ENCODE assay signal across 9 mouse cellular contexts in the genomic region with DNA sequence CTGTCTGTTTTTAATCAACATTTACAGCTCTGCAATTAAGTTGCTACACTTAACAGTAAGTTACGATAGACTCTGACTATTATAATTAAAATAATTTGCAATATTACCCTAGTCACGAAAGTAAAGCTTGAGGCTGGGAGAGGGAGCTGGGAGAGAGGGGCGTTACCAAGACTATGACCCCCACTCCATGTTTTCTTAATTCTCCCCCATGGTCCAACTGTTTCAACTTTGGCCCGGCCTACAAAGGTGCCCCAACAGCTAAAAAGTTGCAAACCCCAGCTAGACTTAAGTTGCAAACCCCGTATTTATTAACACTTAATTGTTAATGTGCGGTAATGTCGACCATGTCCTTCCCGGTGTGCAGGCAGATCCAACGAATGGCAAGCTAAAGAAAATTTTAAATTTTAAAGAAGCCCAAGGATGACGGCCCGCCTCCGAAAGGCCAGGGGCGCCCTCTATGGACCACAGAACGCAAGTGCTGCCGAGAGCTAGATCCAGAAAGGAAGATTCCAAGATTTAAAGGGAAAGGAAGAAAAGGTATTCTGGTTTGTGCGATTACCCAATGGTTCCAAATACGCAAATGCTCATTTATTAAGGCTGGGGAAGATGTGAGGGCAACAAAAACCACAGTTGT. TPM values are rescaled to one million over a fixed set of nuclear protein-coding genes. Genes with fewer than 3 reads are reported as not detected.
DNase-seq lines count a peak whose midpoint lies in the region; ATAC-seq and TF ChIP-seq lines count a peak whose summit lies in the region.
"Had no signal": no experiment of that assay in that cellular context is flagged by ENCODE, and none has a peak within 500 bp of the region (broad histone marks: within the 10 kb centered on the region; RNA-seq: fewer than 3 reads in every experiment).

No protein-coding gene starts in this region.

- ATAC-seq in CD4-positive, CD25-positive, alpha-beta regulatory T cell, adult 4 months, result no peak
- ATAC-seq in liver, embryonic 12.5 days, result no peak
- peak; percentile 57; the same call in 1 of the 2 replicates for ATAC-seq in limb, embryonic 12.5 days (ENCODE audit: insufficient number of reproducible peaks, insufficient read depth, low FRiP score, low TSS enrichment, low read depth)

- 31% methylated on average over 17 of the region's 17 CpGs for WGBS in liver, adult 2 months
- WGBS in liver, embryonic 12.5 days (ENCODE audit: insufficient replicate concordance), result 26% methylated on average over 17 of the region's 17 CpGs
- 30% methylated on average over 17 of the region's 17 CpGs for WGBS in bone marrow, adult 2 months
- WGBS in limb, embryonic 12.5 days, result 21% methylated on average over 17 of the region's 17 CpGs
- 33% methylated on average over 17 of the region's 17 CpGs for WGBS in small intestine, adult 2 months

- H3K4me2 ChIP-seq in liver, embryonic 12.5 days, result no peak overlapping the region
- peak overlapping the region; percentile 26; the same call in 1 of the 2 replicates for H3K4me2 ChIP-seq in limb, embryonic 12.5 days

- TF ChIP-seq POLR2A in liver, adult 2 months (IDR thresholded peaks at IDR 0.05; ENCODE audit: extremely low read depth, insufficient read depth, low read length), result no peak
- no peak for TF ChIP-seq POLR2A in bone marrow, adult 2 months (IDR thresholded peaks at IDR 0.05; ENCODE audit: borderline replicate concordance, control insufficient read depth, low read depth, low read length)
- no peak for TF ChIP-seq POLR2A in small intestine, adult 2 months (IDR thresholded peaks at IDR 0.05; ENCODE audit: low read depth, low read length)

- H3K9ac ChIP-seq in liver, adult 2 months (ENCODE audit: low read depth, low read length), result no peak overlapping the region
- H3K9ac ChIP-seq in liver, embryonic 12.5 days, result no peak overlapping the region
- no peak overlapping the region for H3K9ac ChIP-seq in limb, embryonic 12.5 days (replicated peaks)

- no peak overlapping the region for H3K4me3 ChIP-seq in liver, adult 2 months (ENCODE audit: insufficient read depth, low read depth, low read length)
- no peak overlapping the region for H3K4me3 ChIP-seq in liver, embryonic 12.5 days
- no peak overlapping the region for H3K4me3 ChIP-seq in bone marrow, adult 2 months (replicated peaks; ENCODE audit: control insufficient read depth, low read depth, low read length)
- no peak overlapping the region for H3K4me3 ChIP-seq in limb, embryonic 12.5 days (replicated peaks)
- H3K4me3 ChIP-seq in small intestine, adult 2 months (ENCODE audit: low read depth, low read length), result no peak overlapping the region

- no peaks in the 10 kb centered on the region for H3K79me2 ChIP-seq in liver, adult 2 months (ENCODE audit: control insufficient read depth, insufficient read depth, low read length)

- H3K27ac ChIP-seq in liver, adult 2 months (replicated peaks; ENCODE audit: insufficient read depth, low read depth, low read length), result no peak overlapping the region
- H3K27ac ChIP-seq in liver, embryonic 12.5 days, result no peak overlapping the region
- H3K27ac ChIP-seq in bone marrow, adult 2 months (ENCODE audit: control insufficient read depth, insufficient read depth, low read depth, low read length, poor library complexity), result no peak overlapping the region
- no peak overlapping the region for H3K27ac ChIP-seq in limb, embryonic 12.5 days
- H3K27ac ChIP-seq in small intestine, adult 2 months (ENCODE audit: insufficient read depth, low read depth, low read length), result no peak overlapping the region

- H3K9me3 ChIP-seq in liver, embryonic 12.5 days (replicated peaks), result no peaks in the 10 kb centered on the region
- H3K9me3 ChIP-seq in limb, embryonic 12.5 days, result no peaks in the 10 kb centered on the region

- peak; percentile 45 for DNase-seq in CD4-positive, CD25-positive, alpha-beta regulatory T cell, adult 2 months (ENCODE audit: low read depth, low spot score)
- DNase-seq in liver, adult 2 months (ENCODE audit: extremely low read depth, low read depth, low spot score), result no peak
- DNase-seq in gastrocnemius, postnatal 36 days, result peak; percentile 48 to 53

- H3K4me1 ChIP-seq in liver, adult 2 months (ENCODE audit: control insufficient read depth, insufficient read depth, low read length), result no peaks in the 10 kb centered on the region
- 0 out of 2 replicates have a peak, but pooled peaks cover under 1% of the 10 kb centered on the region for H3K4me1 ChIP-seq in liver, embryonic 12.5 days
- no peaks in the 10 kb centered on the region; the same call in 1 of the 2 replicates for H3K4me1 ChIP-seq in bone marrow, adult 2 months (ENCODE audit: control insufficient read depth, insufficient read depth, low read length)
- H3K4me1 ChIP-seq in limb, embryonic 12.5 days (replicated peaks), result peaks cover 1% of the 10 kb centered on the region; the same call in 1 of the 2 replicates
- H3K4me1 ChIP-seq in small intestine, adult 2 months (ENCODE audit: control insufficient read depth, insufficient read depth, insufficient read length, low read length), result 0 out of 2 replicates have a peak, but pooled peaks cover under 1% of the 10 kb centered on the region

- no peaks in the 10 kb centered on the region for H3K27me3 ChIP-seq in liver, adult 2 months (ENCODE audit: control insufficient read depth, insufficient read depth, low read length)
- H3K27me3 ChIP-seq in liver, embryonic 12.5 days (replicated peaks), result peaks cover 20% of the 10 kb centered on the region
- H3K27me3 ChIP-seq in limb, embryonic 12.5 days, result peaks cover 20% of the 10 kb centered on the region
- no peaks in the 10 kb centered on the region for H3K27me3 ChIP-seq in small intestine, adult 2 months (ENCODE audit: control insufficient read depth, insufficient read depth, low read length)

- intact Hi-C loops in gastrocnemius, postnatal 36 days (cut with DNase I), result loop anchor here (2.0 to 5.0 kb wide), 2 partner anchors 227 to 379 kb away; no protein-coding TSS in a partner anchor

- no peaks in the 10 kb centered on the region for H3K36me3 ChIP-seq in liver, adult 2 months (ENCODE audit: control insufficient read depth, insufficient read depth, low read length)
- H3K36me3 ChIP-seq in liver, embryonic 12.5 days, result no peaks in the 10 kb centered on the region
- H3K36me3 ChIP-seq in limb, embryonic 12.5 days, result no peaks in the 10 kb centered on the region
- no peaks in the 10 kb centered on the region for H3K36me3 ChIP-seq in small intestine, adult 2 months (ENCODE audit: control insufficient read depth, insufficient read depth, low read length)

- TF ChIP-seq CTCF in liver, adult 2 months (IDR thresholded peaks at IDR 0.05; ENCODE audit: low read depth, low read length), result peak; percentile 67
- TF ChIP-seq CTCF in bone marrow, adult 2 months (IDR thresholded peaks at IDR 0.05; ENCODE audit: control insufficient read depth, insufficient read depth, low read length), result peak; percentile 61
- peak; percentile 66; the same call in 1 of the 2 replicates for TF ChIP-seq CTCF in small intestine, adult 2 months (IDR thresholded peaks at IDR 0.05; ENCODE audit: extremely low read depth, insufficient read length, insufficient replicate concordance, low read depth, low read length)

RNA-seq across cellular contexts. Expression of a gene that starts 5.4 kb away (rescaled TPM):
- polyA plus RNA-seq in CD4-positive, CD25-positive, alpha-beta regulatory T cell, adult 4 months (2017; shearing (Covaris generic)), result not detected
- total RNA-seq in liver, adult 2 months (2014; rRNA removed), result 0.54 and 0.83 TPM in 2 replicates
- polyA plus RNA-seq in liver, adult 2 months (2012; rRNA removed), result 0.02 and 0.25 TPM in 2 replicates
- polyA plus RNA-seq in liver, embryonic 12.5 days (2016; fragmentation: Nextera tagmentation; extraction: Ambion mirVana), result 0.19 and 0.30 TPM in 2 replicates
- 0.25 and 0.38 TPM in 2 replicates for polyA plus RNA-seq in bone marrow, adult 2 months (2011; ENCODE audit: insufficient read depth, insufficient read length, low replicate concordance, missing spikeins)
- 10 to 100 TPM; 35.8 to 37.8 TPM for total RNA-seq in gastrocnemius, postnatal 36 days (2021)
- polyA plus RNA-seq in limb, embryonic 12.5 days (2016; fragmentation: Nextera tagmentation; extraction: Ambion mirVana), result 4.1 and 8.0 TPM in 2 replicates
- polyA plus RNA-seq in small intestine, adult 2 months (2012; rRNA removed), result 4.8 and 12.0 TPM in 2 replicates
- total RNA-seq: hematopoietic stem cell, adult 5-6 weeks had no signal
